Mouse (Mus musculus): Measurements from ENCODE around the gene Ptprd.

DNA sequence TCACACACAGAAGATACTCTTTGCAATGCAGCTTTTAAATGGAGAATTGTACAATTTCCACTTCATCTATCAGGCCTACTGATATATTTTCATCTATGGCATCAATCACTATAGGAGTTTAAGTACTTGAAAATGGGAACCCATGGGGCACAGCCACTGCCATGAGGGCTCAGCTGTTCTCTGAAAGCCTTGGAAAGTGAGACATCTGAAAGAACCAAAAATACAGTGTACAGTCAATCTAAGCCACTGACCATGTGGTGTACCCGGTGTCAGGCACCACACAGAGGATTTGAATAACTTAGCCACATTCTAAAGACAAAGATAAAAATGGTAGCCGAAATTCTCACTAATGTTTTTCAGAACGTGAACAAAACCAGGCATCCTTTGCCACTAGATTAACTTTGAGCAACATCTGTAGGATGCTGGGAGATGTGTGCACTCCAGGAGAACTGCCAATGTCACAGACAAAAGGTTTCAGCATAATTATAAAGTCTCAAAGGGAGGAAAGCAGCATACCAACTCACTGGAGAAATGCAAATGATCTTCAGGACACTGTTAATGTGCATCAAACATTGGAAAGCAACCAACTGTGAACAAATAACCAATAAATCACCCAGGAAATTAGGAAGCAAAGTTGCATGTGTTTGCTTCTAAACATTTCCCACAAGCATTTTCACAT, 69.5 kb downstream of the Ptprd start:
- TF ChIP-seq CTCF (IDR thresholded peaks at IDR 0.05; ENCODE audit: low read depth) (no peak), EP300 (IDR thresholded peaks at IDR 0.05; ENCODE audit: low read depth) (no peak)
